Mouse (Mus musculus) adrenal gland, postnatal 4 days (tissue): ENCODE data around the gene Ing1. TPM values are rescaled to one million over a fixed set of nuclear protein-coding genes. Genes with fewer than 3 reads are reported as not detected.
A peak's percentile ranks its signal among the peaks of the same experiment; 100 is the strongest.

ENCODE experiments used
- DNase-seq, 2 experiments: peaks; one replicate each; pipeline ENCODE4 v3.0.0; 2021 to 2022; ENCODE audit warnings: low spot score in 2 of 2, mixed read lengths in 2 of 2
- long read RNA-seq, 2 experiments: library from polyadenylated mRNA; stranded (forward); transcript quantifications; one replicate each; pipeline ENCODE4 v2.0.0; 2021
- total RNA-seq, 2 experiments: library from RNA; stranded (reverse); gene quantifications; 2 replicates each; pipeline ENCODE4 v1.2.3; 2021

The Ing1 gene
- total RNA-seq = 10 to 100 TPM; 46.7 to 50.0 TPM
- long read RNA-seq, experiment 1, transcript Ing1-202 (2 exons, 1,971 nt) = minor isoform, 10 of 39 reads
- long read RNA-seq, experiment 1, transcript Ing1-201 (2 exons, 2,814 nt) = major isoform, 26 of 39 reads
- long read RNA-seq, experiment 1, partial matches to known transcripts = 2 of 39 reads
- long read RNA-seq, experiment 1, other reads (novel, unspliced or antisense) = 0 of 39 reads
- long read RNA-seq, experiment 2, transcript Ing1-207 (2 exons, 2,241 nt) = minor isoform, 6 of 114 reads
- long read RNA-seq, experiment 2, transcript Ing1-201 (2 exons, 2,814 nt) = major isoform, 57 of 114 reads
- long read RNA-seq, experiment 2, transcript Ing1-202 (2 exons, 1,971 nt) = minor isoform, 38 of 114 reads
- long read RNA-seq, experiment 2, transcript Ing1-206 (2 exons, 1,866 nt) = minor isoform, 6 of 114 reads
- long read RNA-seq, experiment 2, partial matches to known transcripts = 0 of 114 reads
- long read RNA-seq, experiment 2, other reads (novel, unspliced or antisense) = 6 of 114 reads

- DNase-seq = peak; percentile 81 to 88
Observed at GRCm38 (mm10) chr8:11554799-11555719, at the start of gene Ing1. Gene Ing1 (plus strand): TSS chr8:11555571.

DNA sequence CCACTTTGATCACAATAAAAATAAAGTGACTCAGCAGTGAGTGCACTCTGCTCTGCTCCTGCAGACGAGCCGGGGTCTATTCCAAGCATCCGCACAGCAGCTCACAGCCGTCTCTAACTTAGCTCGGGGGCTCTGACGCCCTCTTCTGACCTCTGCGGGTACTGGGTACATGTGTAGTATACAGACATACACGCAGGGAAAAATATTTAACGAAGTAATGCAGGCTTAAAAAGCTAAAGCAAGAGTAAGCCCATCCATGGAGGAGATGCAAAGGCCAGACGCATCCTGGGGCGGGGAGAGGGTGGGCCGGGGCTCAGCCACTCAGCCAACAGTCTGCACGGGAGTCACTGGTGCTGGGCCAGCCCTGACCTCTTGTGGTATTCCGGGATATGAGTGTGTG lies 49.3 kb upstream of the Ing1 start:
- DNase-seq = no peak

DNA sequence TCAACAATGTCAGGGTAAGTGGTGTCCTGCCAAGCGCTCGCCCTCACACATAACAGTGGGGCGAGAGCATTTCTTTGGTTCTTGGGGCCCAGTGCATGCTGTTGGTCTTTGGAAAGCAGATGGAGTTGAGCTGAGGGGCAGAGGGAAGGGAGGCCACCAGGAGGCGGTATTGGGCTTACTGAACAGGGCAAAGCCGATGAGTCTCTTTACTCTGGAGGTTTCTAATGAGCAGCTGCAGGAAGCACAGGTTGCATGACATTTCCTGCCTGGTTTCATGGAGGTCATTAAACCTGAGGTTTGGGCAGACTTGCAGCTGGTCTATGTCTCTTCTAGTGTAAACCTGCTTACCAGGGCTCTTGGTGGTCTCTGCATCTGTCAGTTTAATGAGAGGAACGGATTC lies 48.6 kb upstream of the Ing1 start:
- DNase-seq = peak in 1 of 2 experiments; percentile 32

- no peak for DNase-seq
Observed at GRCm38 (mm10) chr8:11508880-11509279, 46.5 kb upstream of the Ing1 start.

DNA sequence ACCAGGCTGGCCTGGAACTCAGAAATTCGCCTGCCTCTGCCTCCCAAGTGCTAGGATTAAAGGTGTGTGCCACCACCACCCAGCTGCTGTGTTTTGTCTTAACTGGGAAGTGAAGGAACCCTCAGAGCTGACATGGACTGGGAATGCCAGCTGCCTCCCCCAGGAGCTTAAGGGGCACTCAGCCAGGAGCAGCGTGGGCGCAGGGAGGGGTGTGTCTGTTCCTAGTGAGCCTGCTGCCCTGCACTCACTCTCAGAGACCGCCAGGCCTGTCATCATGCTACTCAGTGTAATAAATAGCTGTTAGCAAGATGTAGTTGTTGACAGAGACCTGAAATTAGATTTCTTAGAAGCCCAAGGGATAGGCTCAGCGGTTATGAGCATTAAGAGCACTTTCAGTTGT lies 44.4 kb upstream of the Ing1 start:
- DNase-seq = no peak

GRCm38 (mm10) chr8:11512711-11513110 lies 42.7 kb upstream of the Ing1 start:
- no peak for DNase-seq

GRCm38 (mm10) chr8:11513247-11513646 lies 42.1 kb upstream of the Ing1 start:
- DNase-seq = no peak

DNA sequence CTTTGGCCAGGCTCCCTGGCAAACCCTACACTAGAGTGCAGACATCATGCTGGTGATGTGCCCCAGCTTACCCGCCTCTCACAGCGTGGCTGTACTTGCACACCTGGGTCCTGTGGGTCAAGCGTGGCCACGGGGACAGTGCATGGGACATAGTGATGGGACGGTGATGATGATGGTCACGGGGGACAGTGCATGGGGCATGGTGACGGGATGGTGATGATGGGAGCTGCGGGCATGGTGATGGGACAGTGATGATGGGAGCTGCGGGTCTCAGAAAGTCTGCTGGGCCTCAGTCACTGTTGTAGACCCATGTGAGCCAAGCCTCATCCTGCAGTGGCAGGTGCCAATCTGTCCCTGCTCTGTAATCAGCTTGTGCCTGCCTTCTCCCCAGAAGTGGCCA lies 39.1 kb upstream of the Ing1 start:
- no peak for DNase-seq

DNA sequence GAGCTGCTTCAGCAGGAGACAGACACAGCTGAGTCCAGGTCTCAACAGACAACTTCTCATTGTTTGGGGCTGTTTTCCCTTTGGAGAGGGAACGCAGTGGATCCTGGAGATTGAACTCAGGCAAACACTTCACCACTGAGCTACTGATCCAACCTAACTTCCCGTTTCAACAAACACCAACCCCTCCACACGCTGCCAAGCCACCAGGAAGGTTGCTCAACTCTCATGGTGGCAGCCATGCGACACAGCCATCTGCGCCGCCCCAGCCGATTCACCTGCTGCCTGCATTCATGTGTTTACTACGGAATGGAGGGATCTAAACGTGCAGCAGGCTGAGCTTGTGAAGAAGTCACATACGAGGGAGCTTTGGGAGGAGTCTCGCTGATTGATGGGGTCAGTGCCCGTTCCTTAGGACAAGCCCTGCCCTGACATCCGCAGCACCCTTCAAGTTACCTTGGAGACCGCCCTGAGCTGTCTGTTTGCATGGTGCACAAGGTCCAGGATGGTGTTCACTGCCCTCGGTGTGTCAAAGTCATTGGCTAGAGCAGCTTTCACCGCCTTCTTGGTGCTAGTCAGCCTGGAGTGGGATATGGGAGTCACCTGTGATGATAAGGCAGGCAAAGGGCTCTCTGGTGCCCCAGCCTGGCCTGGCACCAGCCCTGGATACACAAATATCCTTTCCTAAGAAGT lies 37.9 kb upstream of the Ing1 start:
- no peak for DNase-seq

GRCm38 (mm10) chr8:11518056-11518396 lies 37.3 kb upstream of the Ing1 start:
- no peak for DNase-seq

- DNase-seq = no peak
Observed at GRCm38 (mm10) chr8:11518676-11519075, 36.7 kb upstream of the Ing1 start.

GRCm38 (mm10) chr8:11523331-11523730 lies 32.0 kb upstream of the Ing1 start:
- no peak for DNase-seq

GRCm38 (mm10) chr8:11530155-11530770 lies 25.1 kb upstream of the Ing1 start:
- DNase-seq = no peak

- no peak for DNase-seq
Observed at GRCm38 (mm10) chr8:11530849-11531248, 24.5 kb upstream of the Ing1 start.

- no peak for DNase-seq
Observed at GRCm38 (mm10) chr8:11534494-11534893, 20.9 kb upstream of the Ing1 start.

DNA sequence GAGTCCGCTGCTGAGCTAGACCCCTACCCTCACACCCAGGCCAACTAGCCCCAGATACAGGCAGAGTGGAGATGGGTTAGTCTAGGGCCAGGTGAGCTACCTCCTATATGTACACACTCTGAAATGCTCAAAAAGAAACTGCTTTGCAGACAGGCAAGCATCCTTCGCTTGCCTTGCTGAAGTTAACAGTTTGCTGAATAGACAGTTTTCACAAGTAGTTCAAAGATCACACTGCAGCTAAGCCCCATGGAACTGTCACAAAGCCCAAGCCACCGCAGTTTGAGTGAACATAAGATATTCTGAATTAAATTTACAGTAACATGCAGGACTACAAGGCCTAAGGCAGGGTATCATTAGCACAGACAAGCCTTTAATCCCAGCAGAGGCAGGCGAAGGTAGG lies 16.3 kb upstream of the Ing1 start:
- DNase-seq = no peak

DNA sequence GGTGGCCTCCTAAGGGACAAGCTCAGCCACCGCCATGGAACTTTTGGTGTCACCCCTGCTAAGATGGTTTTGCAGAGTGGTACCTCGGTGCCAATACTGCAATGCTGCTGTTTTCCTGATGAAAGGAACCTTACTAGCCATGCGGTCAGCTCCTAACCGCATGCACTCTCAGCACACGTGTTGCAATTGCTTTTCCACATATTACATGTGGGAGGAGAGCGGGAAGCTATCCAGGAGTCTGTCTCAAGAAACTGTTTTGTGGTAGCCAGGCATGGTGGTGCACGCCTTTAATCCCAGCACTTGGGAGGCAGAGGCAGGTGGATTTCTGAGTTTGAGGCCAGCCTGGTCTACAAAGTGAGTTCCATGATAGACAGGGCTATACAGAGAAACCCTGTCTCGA lies 15.2 kb upstream of the Ing1 start:
- DNase-seq = no peak

DNA sequence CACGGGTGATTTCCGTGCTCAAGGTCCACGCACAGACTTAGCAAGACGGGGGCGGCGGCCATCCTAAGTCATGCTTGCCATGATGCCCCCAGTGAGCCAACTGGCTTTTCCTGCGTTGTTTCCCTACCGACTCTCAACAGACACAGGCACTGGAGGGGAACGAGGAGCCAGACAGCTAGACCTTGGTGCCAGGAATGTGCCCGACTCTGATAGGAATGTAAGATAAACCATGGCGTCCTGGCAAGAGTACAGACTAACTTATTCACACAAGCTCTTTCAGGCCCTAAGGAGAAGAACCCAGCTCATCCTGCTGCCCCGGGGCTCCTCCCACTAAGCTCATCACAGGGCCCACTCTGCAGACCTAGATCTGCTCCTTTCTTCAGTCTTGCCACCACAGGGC lies 13.3 kb upstream of the Ing1 start:
- DNase-seq = no peak

- no peak for DNase-seq
Observed at GRCm38 (mm10) chr8:11542866-11543265, 12.5 kb upstream of the Ing1 start.

GRCm38 (mm10) chr8:11544386-11544785 lies 11.0 kb upstream of the Ing1 start:
- peak in 1 of 2 experiments; percentile 19 for DNase-seq

- no peak for DNase-seq
Observed at GRCm38 (mm10) chr8:11547063-11547462, 8.3 kb upstream of the Ing1 start.
